Mouse (Mus musculus) heart, embryonic 10.5 days (tissue): ENCODE data around the gene Nfib. TPM values are rescaled to one million over a fixed set of nuclear protein-coding genes. Genes with fewer than 3 reads are reported as not detected.

Source experiments
- DNase-seq: peaks from one replicate; pipeline ENCODE4 v3.0.0-alpha.2; 2017; ENCODE audit warnings: low spot score
- H3K27ac ChIP-seq: fragments of 300-500 bp; sonication (generic); 2 replicates; pipeline ENCODE4 v1.5.1; 2016; ENCODE audit warnings: mild to moderate bottlenecking
- H3K27me3 ChIP-seq: fragments of 300-500 bp; sonication (generic); 2 replicates; pipeline ENCODE4 v1.6.1; 2016; ENCODE audit warnings: mild to moderate bottlenecking; ENCODE audit not compliant: poor library complexity, insufficient read depth, severe bottlenecking
- H3K36me3 ChIP-seq: fragments of 300-500 bp; sonication (generic); 2 replicates; pipeline ENCODE4 v1.6.1; 2016; ENCODE audit warnings: mild to moderate bottlenecking, moderate library complexity
- H3K4me1 ChIP-seq: fragments of 300-500 bp; sonication (generic); 2 replicates; pipeline ENCODE4 v1.6.1; 2016; ENCODE audit warnings: mild to moderate bottlenecking
- H3K4me3 ChIP-seq: fragments of 300-500 bp; sonication (generic); 2 replicates; pipeline ENCODE4 v1.5.1; 2016; ENCODE audit warnings: mild to moderate bottlenecking, moderate library complexity
- H3K9me3 ChIP-seq: fragments of 300-500 bp; sonication (generic); 2 replicates; pipeline ENCODE4 v1.6.1; 2016; ENCODE audit warnings: mild to moderate bottlenecking, moderate library complexity
- WGBS: fragments of 180-500 bp; shearing (Covaris S2); methylation state at CpG from one replicate; pipeline ENCODE4 v1.1.7; 2016; 5-methylcytosine and 5-hydroxymethylcytosine counted together
- polyA plus RNA-seq: library from polyadenylated mRNA; unstranded; fragments of >200 nt; fragmentation: Nextera tagmentation; extraction: Ambion mirVana; gene quantifications from 2 replicates; pipeline ENCODE4 v1.2.1, GENCODE M21; 2016

Nfib gene
- polyA plus RNA-seq, 1 experiment from 2014 or later = 38.1 TPM

- DNase-seq = no peak
- Histone ChIP-seq H3K36me3 (no peaks in the 10 kb centered on the region), H3K4me1 (no peaks in the 10 kb centered on the region), H3K27me3 (no peaks in the 10 kb centered on the region), H3K4me3 (no peak overlapping the region), H3K27ac (no peak overlapping the region), H3K9me3 (no peaks in the 10 kb centered on the region)
- WGBS = 86% methylated on average over 2 of the region's 2 CpGs
These were observed 29.4 kb downstream of the Nfib start for GRCm38 (mm10) chr4:82676104-82676503.

GRCm38 (mm10) chr4:82667271-82667872 lies 38.2 kb downstream of the Nfib start:
- Histone ChIP-seq H3K36me3 (no peaks in the 10 kb centered on the region), H3K9me3 (no peaks in the 10 kb centered on the region), H3K4me3 (no peak overlapping the region), H3K4me1 (no peaks in the 10 kb centered on the region), H3K27ac (no peak overlapping the region), H3K27me3 (no peaks in the 10 kb centered on the region)
- 77% methylated on average over 3 of the region's 3 CpGs for WGBS
- no peak for DNase-seq

- WGBS = 83% methylated on average over 7 of the region's 7 CpGs
- H3K4me3 ChIP-seq = no peak overlapping the region
- no peaks in the 10 kb centered on the region for H3K36me3 ChIP-seq
- no peaks in the 10 kb centered on the region for H3K27me3 ChIP-seq
- no peak overlapping the region for H3K27ac ChIP-seq
- H3K9me3 ChIP-seq = no peaks in the 10 kb centered on the region
- DNase-seq = no peak
- H3K4me1 ChIP-seq = peaks cover 1% of the 10 kb centered on the region; the same call in 1 of the 2 replicates
These were observed 41.1 kb downstream of the Nfib start for GRCm38 (mm10) chr4:82664436-82664835.

- DNase-seq = no peak
- Histone ChIP-seq H3K36me3 (no peaks in the 10 kb centered on the region), H3K27me3 (no peaks in the 10 kb centered on the region), H3K4me1 (peaks cover 6% of the 10 kb centered on the region; the same call in 1 of the 2 replicates), H3K9me3 (no peaks in the 10 kb centered on the region), H3K27ac (0 out of 2 replicates have a peak overlapping the region, but pooled peaks have one; percentile 33), H3K4me3 (no peak overlapping the region)
- WGBS = 83% methylated on average over 6 of the region's 6 CpGs
These were observed 41.7 kb downstream of the Nfib start for GRCm38 (mm10) chr4:82663749-82664381.

GRCm38 (mm10) chr4:82662626-82663025 lies 42.9 kb downstream of the Nfib start:
- WGBS = 61% methylated on average over 3 of the region's 3 CpGs
- Histone ChIP-seq H3K36me3 (no peaks in the 10 kb centered on the region), H3K4me3 (no peak overlapping the region), H3K4me1 (peaks cover 6% of the 10 kb centered on the region; the same call in 1 of the 2 replicates), H3K27me3 (no peaks in the 10 kb centered on the region), H3K9me3 (no peaks in the 10 kb centered on the region), H3K27ac (no peak overlapping the region)
- DNase-seq = no peak

- H3K9me3 ChIP-seq = no peaks in the 10 kb centered on the region
- H3K27me3 ChIP-seq = no peaks in the 10 kb centered on the region
- H3K27ac ChIP-seq = no peak overlapping the region
- no peaks in the 10 kb centered on the region for H3K36me3 ChIP-seq
- H3K4me1 ChIP-seq = peaks cover 6% of the 10 kb centered on the region; the same call in 1 of the 2 replicates
- WGBS = 58% methylated on average over 9 of the region's 9 CpGs
- no peak overlapping the region for H3K4me3 ChIP-seq
- DNase-seq = no peak
These were observed 43.3 kb downstream of the Nfib start for GRCm38 (mm10) chr4:82662222-82662621.

GRCm38 (mm10) chr4:82661215-82661614 lies 44.3 kb downstream of the Nfib start:
- H3K27me3 ChIP-seq = no peaks in the 10 kb centered on the region
- no peaks in the 10 kb centered on the region for H3K36me3 ChIP-seq
- H3K4me3 ChIP-seq = no peak overlapping the region
- peaks cover 6% of the 10 kb centered on the region; the same call in 1 of the 2 replicates for H3K4me1 ChIP-seq
- H3K27ac ChIP-seq = no peak overlapping the region
- DNase-seq = no peak
- WGBS = 90% methylated on average over 7 of the region's 7 CpGs
- no peaks in the 10 kb centered on the region for H3K9me3 ChIP-seq

- Histone ChIP-seq H3K4me3 (no peak overlapping the region), H3K27ac (no peak overlapping the region), H3K4me1 (no peaks in the 10 kb centered on the region; the same call in 1 of the 2 replicates), H3K36me3 (no peaks in the 10 kb centered on the region), H3K9me3 (no peaks in the 10 kb centered on the region), H3K27me3 (no peaks in the 10 kb centered on the region)
- DNase-seq = no peak
- 63% methylated on average over 5 of the region's 5 CpGs for WGBS
These were observed 59.9 kb downstream of the Nfib start for GRCm38 (mm10) chr4:82645679-82646078.

- WGBS = 73% methylated on average over 9 of the region's 9 CpGs
- H3K36me3 ChIP-seq = no peaks in the 10 kb centered on the region
- no peak overlapping the region for H3K4me3 ChIP-seq
- no peaks in the 10 kb centered on the region for H3K9me3 ChIP-seq
- H3K27me3 ChIP-seq = no peaks in the 10 kb centered on the region
- H3K4me1 ChIP-seq = no peaks in the 10 kb centered on the region; the same call in 1 of the 2 replicates
- no peak for DNase-seq
- H3K27ac ChIP-seq = no peak overlapping the region
These were observed 60.8 kb downstream of the Nfib start for GRCm38 (mm10) chr4:82644797-82645196.

- Histone ChIP-seq H3K36me3 (no peaks in the 10 kb centered on the region), H3K9me3 (no peaks in the 10 kb centered on the region), H3K27ac (no peak overlapping the region), H3K4me3 (no peak overlapping the region), H3K27me3 (no peaks in the 10 kb centered on the region), H3K4me1 (no peaks in the 10 kb centered on the region; the same call in 1 of the 2 replicates)
- 84% methylated on average over 5 of the region's 5 CpGs for whole genome bisulfite sequencing
- no peak for DNase-seq
These were observed 61.8 kb downstream of the Nfib start for GRCm38 (mm10) chr4:82643734-82644085.

GRCm38 (mm10) chr4:82643022-82643733 lies 62.4 kb downstream of the Nfib start:
- peak; percentile 79 for DNase-seq
- Histone ChIP-seq H3K27me3 (no peaks in the 10 kb centered on the region), H3K4me3 (no peak overlapping the region), H3K4me1 (no peaks in the 10 kb centered on the region; the same call in 1 of the 2 replicates), H3K9me3 (no peaks in the 10 kb centered on the region), H3K27ac (0 out of 2 replicates have a peak overlapping the region, but pooled peaks have one; percentile 23), H3K36me3 (no peaks in the 10 kb centered on the region)
- 49% methylated on average over 6 of the region's 6 CpGs for whole genome bisulfite sequencing

- Histone ChIP-seq H3K27ac (peak overlapping the region; percentile 29; the same call in 1 of the 2 replicates), H3K4me3 (no peak overlapping the region), H3K27me3 (no peaks in the 10 kb centered on the region), H3K9me3 (no peaks in the 10 kb centered on the region), H3K4me1 (no peaks in the 10 kb centered on the region; the same call in 1 of the 2 replicates), H3K36me3 (no peaks in the 10 kb centered on the region)
- WGBS = 75% methylated on average over 5 of the region's 5 CpGs
- no peak for DNase-seq
These were observed 64.4 kb downstream of the Nfib start for GRCm38 (mm10) chr4:82641066-82641680.

GRCm38 (mm10) chr4:82638251-82638650 lies 67.3 kb downstream of the Nfib start:
- Histone ChIP-seq H3K4me3 (no peak overlapping the region), H3K9me3 (no peaks in the 10 kb centered on the region), H3K4me1 (no peaks in the 10 kb centered on the region; the same call in 1 of the 2 replicates), H3K27ac (no peak overlapping the region), H3K36me3 (no peaks in the 10 kb centered on the region), H3K27me3 (no peaks in the 10 kb centered on the region)
- WGBS = 92% methylated on average over 9 of the region's 9 CpGs
- no peak for DNase-seq
